Mouse (Mus musculus) forebrain, embryonic 13.5 days (tissue): Measurements from ENCODE around the gene Fam149a. TPM values are rescaled to one million over a fixed set of nuclear protein-coding genes. Genes with fewer than 3 reads are reported as not detected.

Source experiments
- ATAC-seq: fragments of 200-750 bp; cut with Nextera tagmentation; 2 replicates; pipeline ENCODE4 v1.8.0; 2017
- H3K27ac ChIP-seq: fragments of 300-500 bp; sonication (generic); 2 replicates; pipeline ENCODE4 v1.5.1; 2015; ENCODE audit warnings: inconsistent platforms, mild to moderate bottlenecking, moderate library complexity
- H3K27me3 ChIP-seq: fragments of 300-500 bp; sonication (generic); 2 replicates; pipeline ENCODE4 v1.6.1; 2015; ENCODE audit warnings: mild to moderate bottlenecking, inconsistent platforms
- H3K36me3 ChIP-seq: fragments of 300-500 bp; sonication (generic); 2 replicates; pipeline ENCODE4 v1.6.1; 2015; ENCODE audit warnings: mild to moderate bottlenecking, inconsistent platforms; ENCODE audit not compliant: poor library complexity, severe bottlenecking
- H3K4me1 ChIP-seq: fragments of 300-500 bp; sonication (generic); 2 replicates; pipeline ENCODE4 v1.6.1; 2015; ENCODE audit warnings: inconsistent platforms
- H3K4me2 ChIP-seq: fragments of 300-500 bp; sonication (generic); 2 replicates; pipeline ENCODE4 v1.6.1; 2015; ENCODE audit warnings: inconsistent platforms, mild to moderate bottlenecking, moderate library complexity
- H3K4me3 ChIP-seq: fragments of 300-500 bp; sonication (generic); 2 replicates; pipeline ENCODE4 v1.5.1; 2015; ENCODE audit warnings: mild to moderate bottlenecking, inconsistent platforms
- H3K9ac ChIP-seq: fragments of 300-500 bp; sonication (generic); 2 replicates; pipeline ENCODE4 v1.6.1; 2015; ENCODE audit warnings: mild to moderate bottlenecking, inconsistent platforms
- H3K9me3 ChIP-seq: fragments of 300-500 bp; sonication (generic); replicated peaks from 2 replicates; pipeline ENCODE4 v1.6.1; 2016; ENCODE audit warnings: inconsistent platforms
- WGBS: fragments of 180-500 bp; shearing (Covaris S2); methylation state at CpG from one replicate; pipeline ENCODE4 v1.1.7; 2015; 5-methylcytosine and 5-hydroxymethylcytosine counted together
- polyA plus RNA-seq: library from polyadenylated mRNA; unstranded; fragments of >200 nt; fragmentation: Nextera tagmentation; extraction: Ambion mirVana; gene quantifications from 2 replicates; pipeline ENCODE4 v1.2.1, GENCODE M21; 2015

Fam149a gene
- 3.4 TPM in 2 replicates for polyA plus RNA-seq

DNA sequence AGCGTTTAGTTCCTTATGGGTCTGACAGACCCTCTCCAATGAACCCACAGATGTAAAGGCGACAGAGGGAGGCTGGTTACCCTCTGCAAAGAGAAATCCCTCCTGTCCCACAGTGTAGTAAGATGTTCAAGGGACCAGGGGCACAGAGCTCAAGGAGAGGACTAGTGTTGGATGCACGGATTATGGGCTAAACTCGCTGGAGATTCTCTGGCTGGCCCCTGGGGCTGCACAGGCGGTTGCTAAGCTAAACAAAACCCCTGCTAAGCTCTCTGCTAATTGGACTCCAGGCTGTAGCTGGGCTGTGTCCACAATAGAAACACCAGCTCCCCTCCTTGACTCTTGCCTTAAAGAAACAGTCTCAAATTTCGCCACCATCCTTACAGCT is at the start of gene Fam149a:
TSS of gene Fam149a (minus strand) at position 329 of the 385 bp plus-strand sequence.
- Histone ChIP-seq H3K9me3 (no peaks in the 10 kb centered on the region), H3K4me2 (peak within 1 kb of the TSS; percentile 91), H3K9ac (peak within 1 kb of the TSS; percentile 62), H3K27ac (no peak within 1 kb of the TSS), H3K4me1 (peaks cover 19% of the 10 kb centered on the region), H3K36me3 (no peaks in the 10 kb centered on the region), H3K4me3 (peak within 1 kb of the TSS; percentile 45), H3K27me3 (0 out of 2 replicates have a peak, but pooled peaks cover 6% of the 10 kb centered on the region)
- ATAC-seq: peak; percentile 64
- 1% methylated on average over 6 of the region's 6 CpGs for WGBS

DNA sequence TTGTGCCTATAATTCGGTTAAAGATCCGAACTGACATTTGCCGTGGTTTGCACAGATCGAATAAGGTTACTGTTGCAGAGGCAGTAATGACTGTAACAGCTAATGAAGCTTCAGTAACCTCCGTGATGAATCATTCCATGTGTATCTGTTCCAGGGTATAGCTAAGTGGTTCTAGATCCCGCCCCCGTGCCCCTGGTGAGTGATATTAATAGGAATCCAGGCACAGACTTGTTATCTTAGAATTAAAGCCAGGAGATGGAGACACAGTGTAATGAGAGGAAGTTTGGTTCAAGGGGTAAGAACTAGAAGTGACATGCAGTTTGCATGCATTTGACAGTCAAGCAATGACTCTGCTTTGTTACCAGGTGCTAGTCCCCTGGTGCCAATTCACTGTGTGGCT is 38.1 kb upstream of the Fam149a start:
- WGBS: 94% methylated on average over 7 of the region's 7 CpGs
- H3K9me3 ChIP-seq: no peaks in the 10 kb centered on the region
- no peak overlapping the region for H3K27ac ChIP-seq
- no peak overlapping the region for H3K4me3 ChIP-seq
- H3K4me2 ChIP-seq: no peak overlapping the region
- no peaks in the 10 kb centered on the region for H3K4me1 ChIP-seq
- H3K36me3 ChIP-seq: no peaks in the 10 kb centered on the region
- ATAC-seq: no peak
- no peak overlapping the region for H3K9ac ChIP-seq
- no peaks in the 10 kb centered on the region for H3K27me3 ChIP-seq

GRCm38 (mm10) chr8:45414965-45415364 is 32.9 kb upstream of the Fam149a start:
- no peak overlapping the region for H3K4me2 ChIP-seq
- H3K9ac ChIP-seq: no peak overlapping the region
- H3K4me3 ChIP-seq: no peak overlapping the region
- no peaks in the 10 kb centered on the region for H3K36me3 ChIP-seq
- peaks cover 7% of the 10 kb centered on the region; the same call in 1 of the 2 replicates for H3K4me1 ChIP-seq
- no peak overlapping the region for H3K27ac ChIP-seq
- 86% methylated on average over 7 of the region's 7 CpGs for WGBS
- H3K9me3 ChIP-seq: no peaks in the 10 kb centered on the region
- H3K27me3 ChIP-seq: no peaks in the 10 kb centered on the region
- ATAC-seq: no peak

DNA sequence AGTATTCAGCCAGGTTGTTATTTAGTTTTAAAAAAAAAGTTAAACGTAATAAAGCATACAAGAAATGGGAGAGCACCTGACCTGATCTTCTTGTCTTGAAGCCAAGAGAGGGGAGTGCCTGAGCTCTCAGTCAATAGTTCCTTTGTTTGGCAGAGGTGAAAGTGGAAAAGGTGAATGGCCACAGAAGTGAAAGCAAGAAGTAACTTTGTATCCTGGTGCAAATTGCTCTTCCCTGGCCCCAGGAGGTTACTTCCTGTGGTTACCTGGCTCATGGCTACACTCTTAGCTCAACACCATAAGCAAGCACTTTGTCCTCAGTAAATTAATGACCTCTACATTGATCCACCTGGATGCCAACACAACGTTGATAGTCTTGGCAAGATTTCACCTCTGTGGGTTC is 28.8 kb upstream of the Fam149a start, which contains the start of gene Tlr3:
TSS of gene Tlr3 (minus strand) at position 199 of the 400 bp plus-strand sequence.
- H3K36me3 ChIP-seq: no peaks in the 10 kb centered on the region
- H3K4me2 ChIP-seq: peak within 1 kb of the TSS; percentile 63
- no peak within 1 kb of the TSS for H3K27ac ChIP-seq
- peak within 1 kb of the TSS; percentile 45 for H3K9ac ChIP-seq
- H3K27me3 ChIP-seq: no peaks in the 10 kb centered on the region
- ATAC-seq: no peak
- H3K9me3 ChIP-seq: no peaks in the 10 kb centered on the region
- H3K4me1 ChIP-seq: peaks cover 7% of the 10 kb centered on the region; the same call in 1 of the 2 replicates
- H3K4me3 ChIP-seq: peak within 1 kb of the TSS; percentile 35
- 61% methylated on average over 2 of the region's 2 CpGs for WGBS

DNA sequence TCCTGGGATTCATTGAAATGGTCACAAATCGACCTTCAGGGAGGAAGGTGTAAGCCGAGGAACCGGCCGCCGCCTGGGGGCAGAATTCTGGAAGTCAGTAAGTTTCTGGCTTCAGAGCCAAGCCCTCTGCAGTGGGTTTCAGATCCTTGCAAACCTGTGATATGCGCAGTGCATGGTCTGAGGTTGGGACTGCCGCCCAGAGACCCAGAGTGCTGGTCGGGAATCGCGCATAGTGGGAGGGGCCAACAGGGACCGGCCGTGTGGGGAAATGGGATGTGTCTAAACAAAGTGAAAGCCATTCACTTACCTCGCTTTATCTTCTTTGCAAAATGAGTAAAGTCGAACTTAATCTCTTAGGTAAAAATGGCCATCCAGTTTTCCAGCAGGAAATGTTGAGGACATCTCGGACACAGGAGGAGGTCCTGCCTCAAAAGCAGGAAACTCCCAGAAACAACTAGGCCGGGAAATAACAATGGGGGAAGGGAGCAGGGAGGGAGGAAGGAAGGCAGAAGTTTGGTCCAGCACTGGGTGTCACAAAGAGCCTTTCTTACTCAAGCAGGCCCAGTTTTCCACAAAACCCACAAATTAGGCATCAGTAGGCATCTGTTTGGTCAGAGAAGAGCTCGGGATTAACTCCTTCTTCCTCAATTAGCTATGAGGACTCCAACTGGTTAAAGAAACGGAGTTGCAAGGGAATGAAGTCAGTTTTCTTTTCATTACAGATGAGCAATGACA is 28.2 kb upstream of the Fam149a start:
- Histone ChIP-seq H3K4me3 (peak overlapping the region; percentile 35), H3K4me2 (peak overlapping the region; percentile 63), H3K27me3 (no peaks in the 10 kb centered on the region), H3K9ac (peak overlapping the region; percentile 45), H3K9me3 (no peaks in the 10 kb centered on the region), H3K27ac (no peak overlapping the region), H3K36me3 (no peaks in the 10 kb centered on the region), H3K4me1 (peaks cover 7% of the 10 kb centered on the region; the same call in 1 of the 2 replicates)
- 6% methylated on average over 18 of the region's 18 CpGs for WGBS
- peak; percentile 89 for ATAC-seq

GRCm38 (mm10) chr8:45409702-45410101 is 27.6 kb upstream of the Fam149a start:
- peak overlapping the region; percentile 45 for H3K9ac ChIP-seq

GRCm38 (mm10) chr8:45383250-45383649 is 1.2 kb upstream of the Fam149a start:
- no peaks in the 10 kb centered on the region for H3K36me3 ChIP-seq
- no peak overlapping the region for H3K9ac ChIP-seq
- H3K27me3 ChIP-seq: 0 out of 2 replicates have a peak, but pooled peaks cover 6% of the 10 kb centered on the region
- no peaks in the 10 kb centered on the region for H3K9me3 ChIP-seq
- H3K27ac ChIP-seq: no peak overlapping the region
- no peak overlapping the region for H3K4me3 ChIP-seq
- ATAC-seq: peak; percentile 65
- WGBS: 71% methylated on average over 1 of the region's 1 CpGs
- H3K4me1 ChIP-seq: peaks cover 19% of the 10 kb centered on the region
- H3K4me2 ChIP-seq: no peak overlapping the region

More at GRCm38 (mm10) chr8:45409702-45410101, 27.6 kb upstream of the Fam149a start:
- Histone ChIP-seq H3K9me3 (no peaks in the 10 kb centered on the region), H3K27me3 (no peaks in the 10 kb centered on the region), H3K36me3 (no peaks in the 10 kb centered on the region), H3K4me2 (peak overlapping the region; percentile 63), H3K4me3 (peak overlapping the region; percentile 35), H3K27ac (no peak overlapping the region), H3K4me1 (peaks cover 7% of the 10 kb centered on the region; the same call in 1 of the 2 replicates)
- WGBS: 45% methylated on average over 4 of the region's 4 CpGs
- ATAC-seq: no peak

DNA sequence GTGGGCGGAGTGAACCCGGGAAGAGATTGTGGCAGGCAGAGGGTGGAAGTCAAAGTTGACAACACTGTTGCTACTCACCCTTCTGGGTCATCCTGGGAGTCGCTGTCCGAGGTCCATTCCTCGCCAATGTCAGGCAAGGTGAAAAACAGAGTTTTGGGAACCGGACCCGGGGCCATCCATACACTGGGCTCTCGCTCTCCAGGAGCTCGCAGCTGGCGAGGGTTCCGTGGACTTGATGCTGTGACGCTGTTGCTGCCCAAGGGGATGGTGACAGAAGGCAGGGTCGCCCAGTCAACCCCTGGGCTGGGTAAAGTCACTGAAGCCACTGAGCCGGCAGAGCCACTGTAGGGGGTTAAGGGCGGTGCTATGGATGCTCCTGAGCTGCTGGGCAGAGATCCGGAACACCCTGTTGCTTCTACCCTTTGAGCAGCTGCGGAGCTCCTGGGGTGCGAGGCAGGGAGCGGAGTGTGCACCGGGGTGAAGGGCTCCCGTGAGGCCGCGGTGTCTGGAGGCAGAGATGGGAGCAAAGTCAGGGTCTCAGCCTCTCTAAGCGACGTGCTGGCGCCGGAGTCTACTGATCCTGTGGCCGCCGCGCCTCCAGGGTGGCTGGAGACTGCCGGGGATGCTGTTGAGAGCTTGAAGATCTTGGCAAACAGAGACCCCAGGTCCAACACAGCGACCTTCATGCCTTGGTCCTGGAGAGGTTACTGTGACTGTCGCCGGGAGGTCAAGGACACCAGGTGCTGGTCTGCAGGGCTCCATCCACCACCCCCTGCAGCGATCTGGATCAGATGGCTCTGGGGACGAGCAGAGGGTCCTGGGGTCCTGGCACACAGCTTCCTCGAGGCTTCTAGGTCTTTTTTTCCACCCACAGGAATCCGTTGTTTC is 772 bp downstream of the Fam149a start:
- Histone ChIP-seq H3K9ac (peak overlapping the region; percentile 62), H3K4me2 (peak overlapping the region; percentile 91), H3K27ac (no peak overlapping the region), H3K4me3 (peak overlapping the region; percentile 45), H3K9me3 (no peaks in the 10 kb centered on the region), H3K27me3 (0 out of 2 replicates have a peak, but pooled peaks cover 6% of the 10 kb centered on the region), H3K4me1 (peaks cover 19% of the 10 kb centered on the region), H3K36me3 (no peaks in the 10 kb centered on the region)
- peak; percentile 68 for ATAC-seq
- 2% methylated on average over 38 of the region's 38 CpGs for WGBS

- WGBS: 11% methylated on average over 4 of the region's 4 CpGs
- H3K27me3 ChIP-seq: 0 out of 2 replicates have a peak, but pooled peaks cover 6% of the 10 kb centered on the region
- H3K36me3 ChIP-seq: no peaks in the 10 kb centered on the region
- H3K9me3 ChIP-seq: no peaks in the 10 kb centered on the region
- H3K4me2 ChIP-seq: peak overlapping the region; percentile 91
- H3K4me1 ChIP-seq: peaks cover 19% of the 10 kb centered on the region
- H3K4me3 ChIP-seq: no peak overlapping the region; the same call in 1 of the 2 replicates
- H3K27ac ChIP-seq: no peak overlapping the region
- no peak for ATAC-seq
- no peak overlapping the region for H3K9ac ChIP-seq
Observed at GRCm38 (mm10) chr8:45380598-45380997, 1.5 kb downstream of the Fam149a start.

DNA sequence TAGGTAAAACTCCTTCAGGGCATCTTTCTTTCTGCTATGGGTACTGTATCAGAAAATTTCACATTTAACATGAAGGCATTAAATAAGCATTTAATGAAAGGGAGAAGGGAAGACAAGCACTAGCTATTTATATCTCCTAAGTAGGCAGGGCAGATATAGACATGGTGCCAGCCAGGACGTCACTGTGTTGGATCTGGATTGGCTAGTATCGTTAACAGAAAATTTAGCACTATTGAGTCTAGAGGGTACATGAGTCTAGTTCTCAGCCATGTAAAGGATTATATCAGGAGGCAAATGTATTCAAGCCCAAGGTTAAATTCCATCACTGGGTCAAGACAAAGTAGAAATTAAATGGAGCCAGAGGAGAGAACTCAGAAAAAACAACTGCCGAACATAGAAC is 8.0 kb downstream of the Fam149a start:
- H3K9ac ChIP-seq: no peak overlapping the region
- no peak overlapping the region for H3K27ac ChIP-seq
- no peaks in the 10 kb centered on the region for H3K36me3 ChIP-seq
- H3K4me2 ChIP-seq: no peak overlapping the region
- no peaks in the 10 kb centered on the region for H3K4me1 ChIP-seq
- 72% methylated on average over 3 of the region's 3 CpGs for WGBS
- H3K9me3 ChIP-seq: no peaks in the 10 kb centered on the region
- no peaks in the 10 kb centered on the region for H3K27me3 ChIP-seq
- H3K4me3 ChIP-seq: no peak overlapping the region
- no peak for ATAC-seq

DNA sequence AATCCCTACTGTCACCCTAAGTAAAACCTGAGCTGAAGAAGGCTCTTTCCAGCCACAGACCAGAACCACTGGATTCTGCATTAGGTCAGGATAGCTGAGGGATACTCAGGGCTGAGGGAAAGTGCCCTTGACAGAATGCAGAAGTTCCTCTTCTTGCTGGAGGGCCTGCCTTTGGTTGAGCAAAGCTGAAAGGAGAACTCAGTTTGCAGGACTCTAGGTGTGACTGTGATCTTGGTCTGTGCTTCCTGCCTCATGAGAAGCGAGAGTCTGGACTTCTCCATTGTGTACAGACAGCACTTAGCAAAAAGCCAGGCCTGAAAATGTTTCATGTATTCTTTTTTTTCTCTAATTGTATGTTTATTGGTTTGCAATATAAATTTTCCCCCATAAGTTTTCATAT is 14.9 kb downstream of the Fam149a start:
- ATAC-seq: no peak
- Histone ChIP-seq H3K27ac (no peak overlapping the region), H3K4me2 (no peak overlapping the region), H3K36me3 (no peaks in the 10 kb centered on the region), H3K27me3 (no peaks in the 10 kb centered on the region), H3K9me3 (no peaks in the 10 kb centered on the region), H3K9ac (no peak overlapping the region), H3K4me3 (no peak overlapping the region), H3K4me1 (no peaks in the 10 kb centered on the region)
- 96% methylated on average over 1 of the region's 1 CpGs for WGBS

DNA sequence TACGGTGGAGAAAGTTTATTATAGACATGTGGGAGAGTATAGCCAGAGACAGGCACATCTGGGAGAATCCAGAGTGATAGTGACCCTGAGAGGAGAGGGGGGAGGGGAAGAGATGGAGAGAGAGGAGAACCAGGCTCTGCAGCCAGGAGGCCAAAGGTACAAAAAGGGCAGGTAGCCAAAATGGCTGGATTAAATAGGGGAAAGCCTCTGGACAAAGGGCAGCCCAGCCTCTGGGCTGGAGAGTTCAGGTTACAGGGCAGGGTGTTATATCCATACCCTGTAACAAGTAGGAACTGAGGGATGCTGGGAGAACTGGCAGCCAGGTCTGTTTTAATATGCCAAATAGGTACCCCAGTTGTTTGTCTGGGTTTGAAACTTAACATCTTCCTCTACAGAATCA is 18.9 kb downstream of the Fam149a start:
- WGBS: 89% methylated on average over 1 of the region's 1 CpGs
- Histone ChIP-seq H3K4me3 (no peak overlapping the region), H3K9me3 (no peaks in the 10 kb centered on the region), H3K27me3 (no peaks in the 10 kb centered on the region), H3K36me3 (no peaks in the 10 kb centered on the region), H3K9ac (no peak overlapping the region), H3K27ac (no peak overlapping the region), H3K4me2 (no peak overlapping the region), H3K4me1 (0 out of 2 replicates have a peak, but pooled peaks cover under 1% of the 10 kb centered on the region)
- no peak for ATAC-seq
